Mouse (Mus musculus): Measurements from ENCODE around the gene Ginm1. TPM values are rescaled to one million over a fixed set of nuclear protein-coding genes. Genes with fewer than 3 reads are reported as not detected.

The Ginm1 gene
- polyA plus RNA-seq, 1 experiment from 2014 or later = 99.2 TPM

- Histone ChIP-seq H3K9ac (ENCODE audit: low read length) (peak overlapping the region; percentile 64), H3K4me2 (ENCODE audit: low read depth, low read length) (peak overlapping the region; percentile 67), H3K36me3 (ENCODE audit: control insufficient read depth, insufficient read depth) (peaks cover 4% of the 10 kb centered on the region; the same call in 1 of the 2 replicates), H3K9me3 (replicated peaks; ENCODE audit: control insufficient read depth, low read length) (no peaks in the 10 kb centered on the region), H3K4me3 (ENCODE audit: low read length) (peak overlapping the region; percentile 79), H3K4me1 (ENCODE audit: control insufficient read depth, insufficient read depth, low read length) (no peaks in the 10 kb centered on the region; the same call in none of the 2 replicates), H3K27ac (ENCODE audit: low read length) (no peak overlapping the region), H3K27me3 (ENCODE audit: control insufficient read depth, insufficient read depth, low read length) (no peaks in the 10 kb centered on the region)
- no peak for ATAC-seq (replicated peaks; ENCODE audit: extremely low read depth, insufficient read depth, low FRiP score)
- 51% methylated on average over 3 of the region's 3 CpGs for WGBS
Measured at GRCm38 (mm10) chr10:7781214-7781613, 11.4 kb downstream of the Ginm1 start.

DNA sequence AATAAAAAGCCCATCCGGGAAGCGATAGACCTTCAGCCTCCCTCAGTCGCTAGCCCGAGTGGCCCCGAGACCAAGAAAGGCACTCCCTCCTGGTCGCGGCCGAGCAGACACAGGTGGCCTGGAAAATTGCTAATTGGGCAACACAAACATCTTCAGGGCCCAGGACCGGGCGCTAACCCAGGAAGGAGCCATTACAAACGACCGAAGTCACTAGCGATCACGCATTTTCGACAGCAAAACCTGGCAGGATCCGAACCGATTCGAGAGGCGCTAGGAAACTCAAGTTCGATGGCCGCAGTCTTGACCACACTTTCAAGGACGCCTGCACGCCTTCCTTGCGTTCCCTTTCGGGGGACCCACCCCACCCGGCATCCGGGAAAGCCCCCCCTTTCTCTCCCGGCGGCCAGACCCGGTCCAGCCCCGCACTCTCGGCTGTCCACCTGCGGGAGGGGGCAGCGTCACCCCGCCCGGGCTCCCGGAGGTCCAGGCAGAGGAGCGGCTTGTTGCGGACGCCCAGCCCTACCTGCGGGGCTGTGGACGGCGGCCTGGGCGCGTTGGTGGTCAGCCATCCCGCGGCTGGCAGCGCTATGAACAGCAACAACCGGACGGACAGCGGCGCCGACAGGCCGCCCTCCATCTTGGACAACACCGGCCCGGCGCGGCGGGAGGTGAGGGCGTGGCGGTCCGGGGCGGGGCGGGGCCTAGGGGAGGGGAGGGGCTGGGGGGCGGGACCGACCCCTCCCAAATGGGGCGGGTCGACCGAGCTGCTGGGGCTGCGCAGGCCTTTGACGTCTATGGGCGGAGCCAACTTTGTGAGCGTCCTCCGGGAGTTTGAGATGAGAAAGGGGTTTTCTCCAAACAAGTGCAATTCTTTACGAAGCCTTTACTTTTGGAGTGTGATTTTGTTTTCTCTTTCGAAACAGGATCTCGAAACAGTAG is 12.1 kb downstream of the Ginm1 start:
- no peaks in the 10 kb centered on the region for H3K9me3 ChIP-seq (replicated peaks; ENCODE audit: control insufficient read depth, low read length)
- peak overlapping the region; percentile 79 for H3K4me3 ChIP-seq (ENCODE audit: low read length)
- H3K27me3 ChIP-seq (ENCODE audit: control insufficient read depth, insufficient read depth, low read length) = no peaks in the 10 kb centered on the region
- ATAC-seq (replicated peaks; ENCODE audit: extremely low read depth, insufficient read depth, low FRiP score) = peak; percentile 96
- H3K36me3 ChIP-seq (ENCODE audit: control insufficient read depth, insufficient read depth) = peaks cover 4% of the 10 kb centered on the region; the same call in 1 of the 2 replicates
- no peaks in the 10 kb centered on the region; the same call in none of the 2 replicates for H3K4me1 ChIP-seq (ENCODE audit: control insufficient read depth, insufficient read depth, low read length)
- H3K27ac ChIP-seq (ENCODE audit: low read length) = peak overlapping the region; percentile 56
- peak overlapping the region; percentile 91 for H3K9ac ChIP-seq (ENCODE audit: low read length)
- WGBS = under 1% methylated on average over 63 of the region's 77 CpGs
- peak overlapping the region; percentile 76 for H3K4me2 ChIP-seq (ENCODE audit: low read depth, low read length)

GRCm38 (mm10) chr10:7779751-7780237 is 12.8 kb downstream of the Ginm1 start:
- H3K9me3 ChIP-seq (replicated peaks; ENCODE audit: control insufficient read depth, low read length) = no peaks in the 10 kb centered on the region
- peak overlapping the region; percentile 91 for H3K9ac ChIP-seq (ENCODE audit: low read length)
- WGBS = 17% methylated on average over 7 of the region's 7 CpGs
- peaks cover 7% of the 10 kb centered on the region for H3K36me3 ChIP-seq (ENCODE audit: control insufficient read depth, insufficient read depth)
- no peaks in the 10 kb centered on the region; the same call in none of the 2 replicates for H3K4me1 ChIP-seq (ENCODE audit: control insufficient read depth, insufficient read depth, low read length)
- H3K27ac ChIP-seq (ENCODE audit: low read length) = no peak overlapping the region; the same call in 1 of the 2 replicates
- H3K4me3 ChIP-seq (ENCODE audit: low read length) = peak overlapping the region; percentile 79
- H3K4me2 ChIP-seq (ENCODE audit: low read depth, low read length) = peak overlapping the region; percentile 76
- H3K27me3 ChIP-seq (ENCODE audit: control insufficient read depth, insufficient read depth, low read length) = no peaks in the 10 kb centered on the region
- no peak for ATAC-seq (replicated peaks; ENCODE audit: extremely low read depth, insufficient read depth, low FRiP score)

GRCm38 (mm10) chr10:7778361-7778760 is 14.3 kb downstream of the Ginm1 start:
- H3K27me3 ChIP-seq (ENCODE audit: control insufficient read depth, insufficient read depth, low read length) = no peaks in the 10 kb centered on the region
- H3K4me2 ChIP-seq (ENCODE audit: low read depth, low read length) = no peak overlapping the region
- no peak overlapping the region for H3K4me3 ChIP-seq (ENCODE audit: low read length)
- WGBS = 92% methylated on average over 3 of the region's 3 CpGs
- H3K27ac ChIP-seq (ENCODE audit: low read length) = no peak overlapping the region
- peaks cover 13% of the 10 kb centered on the region for H3K36me3 ChIP-seq (ENCODE audit: control insufficient read depth, insufficient read depth)
- H3K9me3 ChIP-seq (replicated peaks; ENCODE audit: control insufficient read depth, low read length) = no peaks in the 10 kb centered on the region
- no peak overlapping the region for H3K9ac ChIP-seq (ENCODE audit: low read length)
- H3K4me1 ChIP-seq (ENCODE audit: control insufficient read depth, insufficient read depth, low read length) = no peaks in the 10 kb centered on the region; the same call in none of the 2 replicates
- ATAC-seq (replicated peaks; ENCODE audit: extremely low read depth, insufficient read depth, low FRiP score) = no peak

DNA sequence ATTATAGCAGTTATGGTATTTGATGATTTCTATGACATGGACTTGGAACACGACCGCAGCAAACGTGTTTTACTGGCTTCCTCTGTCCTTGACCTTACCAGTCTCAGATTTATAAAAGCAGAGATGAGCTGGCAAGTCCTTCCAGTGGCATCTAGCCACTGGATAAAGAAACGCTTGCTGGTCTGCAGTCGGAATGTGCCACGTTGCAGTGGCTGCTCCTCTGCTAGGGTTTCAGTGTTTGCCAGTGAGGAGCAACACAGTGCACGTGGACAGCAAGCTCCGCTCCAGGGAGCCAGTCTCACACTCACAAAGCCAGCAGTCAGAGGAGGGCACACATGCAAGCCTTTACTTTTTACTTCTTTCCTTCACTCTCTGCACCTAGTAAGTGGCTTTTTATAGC is 17.2 kb downstream of the Ginm1 start:
- no peaks in the 10 kb centered on the region for H3K27me3 ChIP-seq (ENCODE audit: control insufficient read depth, insufficient read depth, low read length)
- 88% methylated on average over 8 of the region's 8 CpGs for WGBS
- no peak overlapping the region for H3K4me3 ChIP-seq (ENCODE audit: low read length)
- H3K4me2 ChIP-seq (ENCODE audit: low read depth, low read length) = no peak overlapping the region
- H3K27ac ChIP-seq (ENCODE audit: low read length) = no peak overlapping the region
- ATAC-seq (replicated peaks; ENCODE audit: extremely low read depth, insufficient read depth, low FRiP score) = no peak
- no peaks in the 10 kb centered on the region; the same call in 1 of the 2 replicates for H3K4me1 ChIP-seq (ENCODE audit: control insufficient read depth, insufficient read depth, low read length)
- H3K36me3 ChIP-seq (ENCODE audit: control insufficient read depth, insufficient read depth) = peaks cover 32% of the 10 kb centered on the region
- no peak overlapping the region for H3K9ac ChIP-seq (ENCODE audit: low read length)
- H3K9me3 ChIP-seq (replicated peaks; ENCODE audit: control insufficient read depth, low read length) = no peaks in the 10 kb centered on the region

GRCm38 (mm10) chr10:7772769-7773168 is 19.9 kb downstream of the Ginm1 start:
- Histone ChIP-seq H3K27me3 (ENCODE audit: control insufficient read depth, insufficient read depth, low read length) (no peaks in the 10 kb centered on the region), H3K4me1 (ENCODE audit: control insufficient read depth, insufficient read depth, low read length) (no peaks in the 10 kb centered on the region), H3K4me2 (ENCODE audit: low read depth, low read length) (no peak overlapping the region), H3K9ac (ENCODE audit: low read length) (no peak overlapping the region), H3K27ac (ENCODE audit: low read length) (no peak overlapping the region), H3K4me3 (ENCODE audit: low read length) (no peak overlapping the region), H3K9me3 (replicated peaks; ENCODE audit: control insufficient read depth, low read length) (no peaks in the 10 kb centered on the region), H3K36me3 (ENCODE audit: control insufficient read depth, insufficient read depth) (peaks cover 38% of the 10 kb centered on the region)
- ATAC-seq (replicated peaks; ENCODE audit: extremely low read depth, insufficient read depth, low FRiP score) = no peak
- WGBS = 96% methylated on average over 1 of the region's 1 CpGs

DNA sequence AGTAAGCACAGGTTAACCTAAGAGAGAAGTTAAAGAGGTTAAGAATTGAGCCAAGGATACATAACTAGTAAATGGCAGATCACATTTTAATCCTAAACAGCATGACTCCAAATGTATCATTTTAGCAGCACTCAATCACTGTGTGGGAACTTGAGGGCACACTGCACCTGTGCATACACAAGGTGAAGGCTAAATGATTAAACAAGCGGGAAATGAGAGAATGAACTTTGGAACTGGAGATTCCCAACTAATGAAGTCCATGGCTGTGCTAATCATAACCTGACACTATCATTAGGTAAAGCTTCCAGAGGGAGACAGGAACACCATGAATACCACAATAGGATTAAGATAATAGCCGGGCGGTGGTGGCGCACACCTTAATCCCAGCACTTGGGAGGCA is 20.3 kb downstream of the Ginm1 start:
- Histone ChIP-seq H3K9me3 (replicated peaks; ENCODE audit: control insufficient read depth, low read length) (no peaks in the 10 kb centered on the region), H3K27me3 (ENCODE audit: control insufficient read depth, insufficient read depth, low read length) (no peaks in the 10 kb centered on the region), H3K4me2 (ENCODE audit: low read depth, low read length) (no peak overlapping the region), H3K36me3 (ENCODE audit: control insufficient read depth, insufficient read depth) (peaks cover 38% of the 10 kb centered on the region), H3K4me3 (ENCODE audit: low read length) (no peak overlapping the region), H3K4me1 (ENCODE audit: control insufficient read depth, insufficient read depth, low read length) (no peaks in the 10 kb centered on the region), H3K9ac (ENCODE audit: low read length) (no peak overlapping the region), H3K27ac (ENCODE audit: low read length) (no peak overlapping the region)
- no peak for ATAC-seq (replicated peaks; ENCODE audit: extremely low read depth, insufficient read depth, low FRiP score)
- 88% methylated on average over 4 of the region's 4 CpGs for WGBS

- no peaks in the 10 kb centered on the region for H3K27me3 ChIP-seq (ENCODE audit: control insufficient read depth, insufficient read depth, low read length)
- no peak for ATAC-seq (replicated peaks; ENCODE audit: extremely low read depth, insufficient read depth, low FRiP score)
- no peak overlapping the region for H3K27ac ChIP-seq (ENCODE audit: low read length)
- no peak overlapping the region for H3K4me2 ChIP-seq (ENCODE audit: low read depth, low read length)
- H3K36me3 ChIP-seq (ENCODE audit: control insufficient read depth, insufficient read depth) = peaks cover 43% of the 10 kb centered on the region
- 76% methylated on average over 2 of the region's 2 CpGs for WGBS
- no peaks in the 10 kb centered on the region for H3K4me1 ChIP-seq (ENCODE audit: control insufficient read depth, insufficient read depth, low read length)
- no peak overlapping the region for H3K4me3 ChIP-seq (ENCODE audit: low read length)
- no peak overlapping the region for H3K9ac ChIP-seq (ENCODE audit: low read length)
- no peaks in the 10 kb centered on the region for H3K9me3 ChIP-seq (replicated peaks; ENCODE audit: control insufficient read depth, low read length)
Measured at GRCm38 (mm10) chr10:7757544-7757943, 35.1 kb downstream of the Ginm1 start.

GRCm38 (mm10) chr10:7748752-7749151 is 43.9 kb downstream of the Ginm1 start:
- ATAC-seq (replicated peaks; ENCODE audit: extremely low read depth, insufficient read depth, low FRiP score) = no peak
- H3K4me2 ChIP-seq (ENCODE audit: low read depth, low read length) = no peak overlapping the region
- no peak overlapping the region for H3K27ac ChIP-seq (ENCODE audit: low read length)
- H3K4me1 ChIP-seq (ENCODE audit: control insufficient read depth, insufficient read depth, low read length) = no peaks in the 10 kb centered on the region
- H3K27me3 ChIP-seq (ENCODE audit: control insufficient read depth, insufficient read depth, low read length) = no peaks in the 10 kb centered on the region
- H3K36me3 ChIP-seq (ENCODE audit: control insufficient read depth, insufficient read depth) = peaks cover 31% of the 10 kb centered on the region
- H3K9ac ChIP-seq (ENCODE audit: low read length) = no peak overlapping the region
- no peaks in the 10 kb centered on the region for H3K9me3 ChIP-seq (replicated peaks; ENCODE audit: control insufficient read depth, low read length)
- H3K4me3 ChIP-seq (ENCODE audit: low read length) = no peak overlapping the region
- 83% methylated on average over 6 of the region's 6 CpGs for WGBS
